Mouse (Mus musculus) liver, embryonic 11.5 days (tissue): ENCODE results near the gene Lmbr1l. TPM values are rescaled to one million over a fixed set of nuclear protein-coding genes. Genes with fewer than 3 reads are reported as not detected.

Source experiments
- ATAC-seq: fragments of 200-750 bp; cut with Nextera tagmentation; replicated peaks from 2 replicates; pipeline ENCODE4 v1.8.0; 2017; ENCODE audit warnings: moderate number of reproducible peaks, mild to moderate bottlenecking, moderate TSS enrichment, moderate library complexity; ENCODE audit not compliant: low FRiP score
- DNase-seq: peaks from one replicate; pipeline ENCODE4 v3.0.0-alpha.2; 2017; ENCODE audit warnings: low spot score
- H3K27ac ChIP-seq: fragments of 300-500 bp; sonication (generic); 2 replicates; pipeline ENCODE4 v1.5.1; 2014; ENCODE audit warnings: mild to moderate bottlenecking, low read depth, low read length, control low read depth
- H3K27me3 ChIP-seq: fragments of 300-500 bp; sonication (generic); replicated peaks from 2 replicates; pipeline ENCODE4 v1.6.1; 2014; ENCODE audit warnings: low read length, mixed read lengths; ENCODE audit not compliant: control insufficient read depth, insufficient read depth
- H3K36me3 ChIP-seq: fragments of 300-500 bp; sonication (generic); 2 replicates; pipeline ENCODE4 v1.6.1; 2014; ENCODE audit warnings: mild to moderate bottlenecking, low read length, moderate library complexity, mixed read lengths; ENCODE audit not compliant: control insufficient read depth, insufficient read depth
- H3K4me1 ChIP-seq: fragments of 300-500 bp; sonication (generic); replicated peaks from 2 replicates; pipeline ENCODE4 v1.6.1; 2014; ENCODE audit warnings: low read length, mixed read lengths; ENCODE audit not compliant: control insufficient read depth, insufficient read depth
- H3K4me2 ChIP-seq: fragments of 300-500 bp; sonication (generic); 2 replicates; pipeline ENCODE4 v1.6.1; 2014; ENCODE audit warnings: mild to moderate bottlenecking, control low read depth, moderate library complexity
- H3K4me3 ChIP-seq: fragments of 300-500 bp; sonication (generic); 2 replicates; pipeline ENCODE4 v1.5.1; 2014; ENCODE audit warnings: low read depth, low read length, control low read depth
- H3K9ac ChIP-seq: fragments of 300-500 bp; sonication (generic); 2 replicates; pipeline ENCODE4 v1.6.1; 2014; ENCODE audit warnings: low read depth, low read length, control low read depth
- H3K9me3 ChIP-seq: fragments of 300-500 bp; sonication (generic); 2 replicates; pipeline ENCODE4 v1.6.1; 2016; ENCODE audit warnings: low read length, inconsistent platforms, mixed read lengths; ENCODE audit not compliant: control insufficient read depth
- WGBS: fragments of 180-500 bp; shearing (Covaris S2); extraction: QIAGEN DNeasy Blood & Tissue Kit; methylation state at CpG from one replicate; pipeline ENCODE4 v1.1.7; 2014; 5-methylcytosine and 5-hydroxymethylcytosine counted together
- polyA plus RNA-seq: library from polyadenylated mRNA; unstranded; fragments of >200 nt; fragmentation: Nextera tagmentation; extraction: Ambion mirVana; gene quantifications from 2 replicates; pipeline ENCODE4 v1.2.1, GENCODE M21; 2014

Lmbr1l gene
- polyA plus RNA-seq, 1 experiment from 2014 or later: 2.8 TPM

GRCm38 (mm10) chr15:98886667-98887387 lies 31.2 kb downstream of the Lmbr1l start:
- Histone ChIP-seq H3K36me3 (no peaks in the 10 kb centered on the region), H3K27me3 (0 out of 2 replicates have a peak, but pooled peaks cover 3% of the 10 kb centered on the region), H3K4me3 (no peak overlapping the region), H3K9me3 (no peaks in the 10 kb centered on the region), H3K4me1 (peaks cover 3% of the 10 kb centered on the region; the same call in 1 of the 2 replicates), H3K27ac (no peak overlapping the region), H3K4me2 (no peak overlapping the region), H3K9ac (no peak overlapping the region)
- ATAC-seq: no peak
- WGBS: 67% methylated on average over 8 of the region's 8 CpGs
- no peak for DNase-seq

- H3K9ac ChIP-seq: peak overlapping the region; percentile 8; the same call in 1 of the 2 replicates
- no peak overlapping the region for H3K4me2 ChIP-seq
- peaks cover 8% of the 10 kb centered on the region; the same call in 1 of the 2 replicates for H3K4me1 ChIP-seq
- H3K36me3 ChIP-seq: no peaks in the 10 kb centered on the region
- ATAC-seq (no peak), DNase-seq (no peak)
- H3K27ac ChIP-seq: no peak overlapping the region
- 90% methylated on average over 1 of the region's 1 CpGs for WGBS
- no peak overlapping the region for H3K4me3 ChIP-seq
- H3K9me3 ChIP-seq: no peaks in the 10 kb centered on the region
- no peaks in the 10 kb centered on the region for H3K27me3 ChIP-seq
Observed at GRCm38 (mm10) chr15:98884106-98884505, 33.9 kb downstream of the Lmbr1l start.

DNA sequence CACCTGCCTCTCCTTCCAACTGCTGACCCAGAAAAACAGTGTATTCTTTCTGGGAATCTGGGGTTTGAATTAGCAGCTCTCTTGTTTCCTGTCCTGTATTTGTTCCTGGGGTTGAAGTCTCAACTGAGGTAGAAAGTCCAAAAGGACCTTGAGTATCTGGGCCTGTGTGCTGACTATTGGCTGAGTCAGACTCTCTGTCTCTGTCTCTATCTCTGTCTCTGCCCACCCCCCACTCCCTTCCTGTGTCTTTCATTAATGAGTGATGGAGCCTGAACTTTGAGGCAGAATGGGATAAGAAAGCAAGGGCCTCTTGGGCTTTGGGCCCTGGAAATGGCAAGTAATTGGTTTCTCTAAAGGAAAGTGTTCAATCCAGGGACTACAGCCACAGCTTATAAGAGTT lies 34.4 kb downstream of the Lmbr1l start:
- Histone ChIP-seq H3K27me3 (no peaks in the 10 kb centered on the region), H3K4me2 (no peak overlapping the region), H3K4me1 (peaks cover 8% of the 10 kb centered on the region; the same call in 1 of the 2 replicates), H3K9ac (peak overlapping the region; percentile 8; the same call in 1 of the 2 replicates), H3K4me3 (no peak overlapping the region), H3K36me3 (no peaks in the 10 kb centered on the region), H3K27ac (no peak overlapping the region), H3K9me3 (no peaks in the 10 kb centered on the region)
- DNase-seq (no peak), ATAC-seq (no peak)

DNA sequence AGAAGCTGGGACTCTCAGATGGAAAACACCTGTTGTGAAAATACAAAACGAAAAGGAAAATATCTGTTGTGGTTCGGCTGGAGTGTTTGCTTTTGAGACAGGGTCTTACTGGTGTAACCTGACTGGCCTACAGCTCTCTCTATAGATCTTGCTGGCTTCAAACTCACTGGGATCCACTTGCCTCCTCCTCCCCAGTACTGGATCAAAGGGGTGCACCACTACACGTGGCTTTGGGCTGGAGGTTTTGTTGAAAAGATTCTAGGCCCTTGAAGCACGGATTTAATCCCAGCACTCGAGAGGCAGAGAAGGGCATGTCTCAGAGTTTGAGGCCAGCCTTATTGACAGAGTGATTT lies 36.4 kb downstream of the Lmbr1l start:
- H3K9ac ChIP-seq: peak overlapping the region; percentile 20
- peaks cover 8% of the 10 kb centered on the region; the same call in 1 of the 2 replicates for H3K4me1 ChIP-seq
- ATAC-seq (peak; percentile 39), DNase-seq (no peak)
- H3K9me3 ChIP-seq: no peaks in the 10 kb centered on the region
- peak overlapping the region; percentile 76 for H3K4me3 ChIP-seq
- H3K4me2 ChIP-seq: peak overlapping the region; percentile 98
- WGBS: 18% methylated on average over 5 of the region's 5 CpGs
- H3K27ac ChIP-seq: peak overlapping the region; percentile 1; the same call in 1 of the 2 replicates
- H3K27me3 ChIP-seq: no peaks in the 10 kb centered on the region
- no peaks in the 10 kb centered on the region for H3K36me3 ChIP-seq

DNA sequence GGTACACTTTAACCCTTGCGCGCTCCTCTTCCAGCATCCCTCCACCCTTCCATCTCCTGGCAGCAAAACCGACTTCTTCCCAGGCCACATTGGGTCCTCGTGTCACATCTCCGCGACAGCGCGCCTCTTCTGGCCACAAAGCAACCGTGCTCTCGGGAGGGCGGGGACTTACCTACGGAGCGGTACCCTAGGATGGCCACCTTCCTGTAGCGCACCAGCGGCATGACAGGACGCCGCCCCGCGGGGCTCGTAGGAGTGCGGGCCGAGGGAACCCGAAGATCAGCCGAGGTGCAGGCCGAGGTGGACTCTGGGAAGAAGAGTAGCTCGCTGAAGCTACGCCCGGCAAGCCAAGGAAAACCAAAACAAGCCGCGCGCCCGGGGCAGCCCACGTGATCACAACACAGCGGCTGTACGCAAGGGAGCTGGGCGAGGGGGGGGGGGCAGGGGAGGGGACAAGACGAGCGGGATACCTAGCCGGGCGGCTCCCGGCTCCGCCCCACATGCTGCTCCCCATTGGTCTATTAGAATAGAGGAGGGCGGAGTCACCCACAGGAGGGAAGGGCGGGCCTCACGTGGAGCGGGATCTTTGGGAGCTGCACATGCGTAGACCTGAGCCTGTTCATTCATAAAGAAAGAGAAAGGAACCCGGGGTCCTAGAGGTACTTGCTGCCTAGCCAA lies 36.9 kb downstream of the Lmbr1l start:
- Histone ChIP-seq H3K27ac (peak overlapping the region; percentile 74), H3K36me3 (no peaks in the 10 kb centered on the region), H3K4me3 (peak overlapping the region; percentile 76), H3K4me1 (peaks cover 8% of the 10 kb centered on the region; the same call in 1 of the 2 replicates), H3K27me3 (no peaks in the 10 kb centered on the region), H3K9me3 (no peaks in the 10 kb centered on the region), H3K4me2 (peak overlapping the region; percentile 98), H3K9ac (peak overlapping the region; percentile 75)
- ATAC-seq (peak; percentile 96), DNase-seq (peak; percentile 95)
- WGBS: under 1% methylated on average over 48 of the region's 48 CpGs

- Histone ChIP-seq H3K27me3 (no peaks in the 10 kb centered on the region), H3K36me3 (no peaks in the 10 kb centered on the region), H3K27ac (no peak overlapping the region), H3K9me3 (no peaks in the 10 kb centered on the region), H3K9ac (no peak overlapping the region), H3K4me3 (no peak overlapping the region), H3K4me2 (no peak overlapping the region), H3K4me1 (peaks cover 8% of the 10 kb centered on the region; the same call in 1 of the 2 replicates)
- no peak for ATAC-seq
- DNase-seq: no peak
- WGBS: 18% methylated on average over 3 of the region's 3 CpGs
Observed at GRCm38 (mm10) chr15:98877331-98877730, 40.7 kb downstream of the Lmbr1l start.

DNA sequence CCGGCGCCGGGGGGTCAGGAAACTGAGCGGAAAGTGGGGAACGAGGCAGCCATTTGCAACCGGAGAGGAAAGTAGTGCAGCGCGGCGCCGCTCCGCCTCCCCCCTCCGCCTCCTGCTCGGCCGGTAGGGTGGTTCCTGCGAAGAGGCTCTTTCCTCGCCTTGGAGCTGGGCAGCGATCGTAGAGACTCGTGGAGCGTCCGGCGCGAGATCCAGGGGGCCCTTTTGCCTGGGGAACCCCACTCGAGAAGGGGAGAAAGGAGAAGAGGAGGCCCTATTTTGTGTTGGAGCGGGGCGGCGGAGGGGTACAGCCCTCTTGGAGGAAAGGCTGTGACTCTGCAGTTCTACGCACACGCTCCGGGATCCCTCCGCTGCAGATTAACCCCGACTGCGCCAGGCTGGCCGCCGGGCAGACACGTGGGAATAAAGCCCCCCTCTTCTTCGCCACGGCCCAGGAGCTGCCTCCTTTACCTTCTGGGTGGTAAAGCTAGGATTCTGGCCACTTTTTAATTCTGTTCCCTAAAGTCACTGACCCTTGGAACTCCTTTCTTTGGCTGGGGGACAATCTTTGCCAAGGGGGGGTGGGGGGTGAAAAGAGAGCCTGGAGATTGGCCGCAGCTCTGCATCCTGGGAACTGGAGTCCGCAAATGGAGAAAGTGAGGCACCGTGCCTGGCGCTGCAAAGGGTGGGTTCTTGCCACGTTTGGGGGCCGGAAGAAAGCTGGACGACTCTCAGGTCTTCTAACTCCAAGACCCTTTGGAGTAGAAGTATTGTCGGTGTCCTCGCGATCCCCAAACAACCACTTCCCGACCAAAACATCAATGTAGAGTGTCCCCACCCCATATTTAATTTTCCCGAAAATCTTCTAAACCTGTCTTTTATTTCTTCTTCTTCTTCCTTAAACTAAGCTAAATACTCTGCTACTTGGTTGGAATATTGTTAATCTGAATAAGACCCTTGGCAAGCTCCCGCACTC lies 45.8 kb downstream of the Lmbr1l start:
- peak overlapping the region; percentile 98 for H3K27ac ChIP-seq
- DNase-seq (peak; percentile 96), ATAC-seq (peak; percentile 76)
- no peaks in the 10 kb centered on the region for H3K27me3 ChIP-seq
- H3K9me3 ChIP-seq: no peaks in the 10 kb centered on the region
- WGBS: 1% methylated on average over 51 of the region's 51 CpGs
- H3K9ac ChIP-seq: peak overlapping the region; percentile 100
- peaks cover 25% of the 10 kb centered on the region for H3K4me1 ChIP-seq
- H3K4me3 ChIP-seq: peak overlapping the region; percentile 100
- H3K36me3 ChIP-seq: no peaks in the 10 kb centered on the region
- peak overlapping the region; percentile 98 for H3K4me2 ChIP-seq
